Mouse (Mus musculus) kidney, embryonic 14.5 days (tissue): ENCODE data around the gene Olfr653. TPM values are rescaled to one million over a fixed set of nuclear protein-coding genes. Genes with fewer than 3 reads are reported as not detected.

Experiments used
- ATAC-seq: fragments of 200-750 bp; cut with Nextera tagmentation; 2 replicates; pipeline ENCODE4 v1.8.0; 2017; ENCODE audit warnings: moderate number of reproducible peaks, mild to moderate bottlenecking, moderate TSS enrichment, moderate library complexity; ENCODE audit not compliant: low FRiP score, low TSS enrichment
- H3K27ac ChIP-seq: fragments of 300-500 bp; sonication (generic); 2 replicates; pipeline ENCODE4 v1.5.1; 2014; ENCODE audit warnings: low read depth, mild to moderate bottlenecking, low read length, moderate library complexity, mixed read lengths
- H3K27me3 ChIP-seq: fragments of 300-500 bp; sonication (generic); 2 replicates; pipeline ENCODE4 v1.6.1; 2014; ENCODE audit warnings: mild to moderate bottlenecking, low read length; ENCODE audit not compliant: control insufficient read depth, insufficient read depth
- H3K36me3 ChIP-seq: fragments of 300-500 bp; sonication (generic); 2 replicates; pipeline ENCODE4 v1.6.1; 2014; ENCODE audit warnings: low read length, mixed read lengths; ENCODE audit not compliant: control insufficient read depth, insufficient read depth
- H3K4me1 ChIP-seq: fragments of 300-500 bp; sonication (generic); 2 replicates; pipeline ENCODE4 v1.6.1; 2014; ENCODE audit warnings: low read length, mixed read lengths; ENCODE audit not compliant: control insufficient read depth, insufficient read depth
- H3K4me2 ChIP-seq: fragments of 300-500 bp; sonication (generic); replicated peaks from 2 replicates; pipeline ENCODE4 v1.6.1; 2014; ENCODE audit warnings: low read depth, mild to moderate bottlenecking, low read length
- H3K4me3 ChIP-seq: fragments of 300-500 bp; sonication (generic); 2 replicates; pipeline ENCODE4 v1.5.1; 2014; ENCODE audit warnings: mild to moderate bottlenecking, low read length
- H3K9ac ChIP-seq: fragments of 300-500 bp; sonication (generic); 2 replicates; pipeline ENCODE4 v1.6.1; 2014; ENCODE audit warnings: low read depth, mild to moderate bottlenecking, low read length, moderate library complexity
- H3K9me3 ChIP-seq: fragments of 300-500 bp; sonication (generic); 2 replicates; pipeline ENCODE4 v1.6.1; 2016; ENCODE audit warnings: low read length; ENCODE audit not compliant: control insufficient read depth
- WGBS: fragments of 180-500 bp; shearing (Covaris S2); extraction: QIAGEN DNeasy Blood & Tissue Kit; methylation state at CpG from one replicate; pipeline ENCODE4 v1.1.7; 2014; 5-methylcytosine and 5-hydroxymethylcytosine counted together
- polyA plus RNA-seq: library from polyadenylated mRNA; unstranded; fragments of >200 nt; fragmentation: Nextera tagmentation; extraction: Ambion mirVana; gene quantifications from 2 replicates; pipeline ENCODE4 v1.2.1, GENCODE M21; 2014

Olfr653 gene
- polyA plus RNA-seq: not detected in 2 replicates

- Histone ChIP-seq H3K4me2 (no peak within 1 kb of the TSS), H3K4me3 (no peak within 1 kb of the TSS), H3K9ac (no peak within 1 kb of the TSS), H3K27ac (no peak within 1 kb of the TSS), H3K9me3 (no peaks in the 10 kb centered on the region), H3K27me3 (no peaks in the 10 kb centered on the region), H3K4me1 (no peaks in the 10 kb centered on the region), H3K36me3 (no peaks in the 10 kb centered on the region)
- ATAC-seq: no peak
- 77% methylated on average over 2 of the region's 2 CpGs for WGBS
Measured at GRCm38 (mm10) chr7:104577014-104577413, at the start of gene Olfr653. Olfr653 (plus strand) TSS chr7:104577314.

- Histone ChIP-seq H3K4me3 (no peak within 1 kb of the TSS), H3K4me1 (no peaks in the 10 kb centered on the region), H3K27ac (no peak within 1 kb of the TSS), H3K9ac (no peak within 1 kb of the TSS), H3K4me2 (no peak within 1 kb of the TSS), H3K27me3 (no peaks in the 10 kb centered on the region), H3K9me3 (no peaks in the 10 kb centered on the region), H3K36me3 (no peaks in the 10 kb centered on the region)
- WGBS: 81% methylated on average over 5 of the region's 5 CpGs
- ATAC-seq: no peak
Measured at GRCm38 (mm10) chr7:104549833-104550232, 27.3 kb upstream of the Olfr653 start, which contains the start of gene Olfr651. Olfr651 (plus strand) TSS chr7:104550133.

- H3K9ac ChIP-seq: no peak overlapping the region
- H3K4me1 ChIP-seq: no peaks in the 10 kb centered on the region
- no peak for ATAC-seq
- H3K27me3 ChIP-seq: no peaks in the 10 kb centered on the region
- 77% methylated on average over 1 of the region's 1 CpGs for WGBS
- no peak overlapping the region for H3K4me2 ChIP-seq
- H3K36me3 ChIP-seq: no peaks in the 10 kb centered on the region
- H3K4me3 ChIP-seq: no peak overlapping the region
- H3K9me3 ChIP-seq: no peaks in the 10 kb centered on the region
- H3K27ac ChIP-seq: no peak overlapping the region
Measured at GRCm38 (mm10) chr7:104552700-104553099, 24.4 kb upstream of the Olfr653 start.

- Histone ChIP-seq H3K9me3 (no peaks in the 10 kb centered on the region), H3K9ac (no peak within 1 kb of the TSS), H3K4me3 (no peak within 1 kb of the TSS), H3K4me2 (no peak within 1 kb of the TSS), H3K36me3 (no peaks in the 10 kb centered on the region), H3K27me3 (no peaks in the 10 kb centered on the region), H3K4me1 (no peaks in the 10 kb centered on the region), H3K27ac (no peak within 1 kb of the TSS)
- ATAC-seq: no peak
Measured at GRCm38 (mm10) chr7:104560601-104561000, 16.5 kb upstream of the Olfr653 start, which contains the start of gene Olfr652. Olfr652 (plus strand) TSS chr7:104560901.

GRCm38 (mm10) chr7:104580846-104581245 is 3.7 kb downstream of the Olfr653 start:
- no peak overlapping the region for H3K4me3 ChIP-seq
- no peak for ATAC-seq
- no peaks in the 10 kb centered on the region for H3K36me3 ChIP-seq
- H3K4me1 ChIP-seq: no peaks in the 10 kb centered on the region
- H3K27ac ChIP-seq: no peak overlapping the region
- H3K27me3 ChIP-seq: no peaks in the 10 kb centered on the region
- 95% methylated on average over 4 of the region's 4 CpGs for WGBS
- no peak overlapping the region for H3K4me2 ChIP-seq
- no peak overlapping the region for H3K9ac ChIP-seq
- no peaks in the 10 kb centered on the region for H3K9me3 ChIP-seq

- Histone ChIP-seq H3K4me1 (no peaks in the 10 kb centered on the region), H3K9me3 (no peaks in the 10 kb centered on the region), H3K9ac (no peak overlapping the region), H3K27ac (no peak overlapping the region), H3K27me3 (no peaks in the 10 kb centered on the region), H3K36me3 (no peaks in the 10 kb centered on the region), H3K4me3 (no peak overlapping the region), H3K4me2 (no peak overlapping the region)
- no peak for ATAC-seq
- 85% methylated on average over 4 of the region's 4 CpGs for WGBS
Measured at GRCm38 (mm10) chr7:104581429-104581828, 4.3 kb downstream of the Olfr653 start.

- H3K4me1 ChIP-seq: no peaks in the 10 kb centered on the region
- H3K27ac ChIP-seq: no peak within 1 kb of the TSS
- H3K9me3 ChIP-seq: no peaks in the 10 kb centered on the region
- ATAC-seq: no peak
- H3K4me3 ChIP-seq: no peak within 1 kb of the TSS
- whole genome bisulfite sequencing: 93% methylated on average over 4 of the region's 4 CpGs
- no peaks in the 10 kb centered on the region for H3K27me3 ChIP-seq
- no peaks in the 10 kb centered on the region for H3K36me3 ChIP-seq
- no peak within 1 kb of the TSS for H3K9ac ChIP-seq
- H3K4me2 ChIP-seq: no peak within 1 kb of the TSS
Measured at GRCm38 (mm10) chr7:104586725-104587124, 9.6 kb downstream of the Olfr653 start, which contains the start of gene Olfr654. Olfr654 (plus strand) TSS chr7:104587025.

GRCm38 (mm10) chr7:104588274-104588673 is 11.2 kb downstream of the Olfr653 start:
- H3K9me3 ChIP-seq: no peaks in the 10 kb centered on the region
- no peaks in the 10 kb centered on the region for H3K4me1 ChIP-seq
- no peak overlapping the region for H3K4me3 ChIP-seq
- H3K36me3 ChIP-seq: no peaks in the 10 kb centered on the region
- H3K27me3 ChIP-seq: no peaks in the 10 kb centered on the region
- no peak overlapping the region for H3K9ac ChIP-seq
- H3K27ac ChIP-seq: no peak overlapping the region
- no peak for ATAC-seq
- H3K4me2 ChIP-seq: no peak overlapping the region
- WGBS: 83% methylated on average over 5 of the region's 5 CpGs

GRCm38 (mm10) chr7:104601679-104602078 is 24.6 kb downstream of the Olfr653 start, which contains the start of gene Olfr655:
Olfr655 (minus strand) TSS chr7:104601779.
- Histone ChIP-seq H3K9ac (no peak within 1 kb of the TSS), H3K4me2 (no peak within 1 kb of the TSS), H3K27me3 (no peaks in the 10 kb centered on the region), H3K27ac (no peak within 1 kb of the TSS), H3K36me3 (no peaks in the 10 kb centered on the region), H3K9me3 (no peaks in the 10 kb centered on the region), H3K4me1 (no peaks in the 10 kb centered on the region), H3K4me3 (no peak within 1 kb of the TSS)
- WGBS: 92% methylated on average over 2 of the region's 2 CpGs
- ATAC-seq: no peak
